Mouse (Mus musculus): ENCODE results near the gene P2rx3.

GRCm38 (mm10) chr2:84948721-84949120, 88.5 kb downstream of the P2rx3 start:
- no peak for TF ChIP-seq EP300 (IDR thresholded peaks at IDR 0.05; ENCODE audit: low read depth)
- no peak for TF ChIP-seq CTCF (IDR thresholded peaks at IDR 0.05; ENCODE audit: low read depth)
